Mouse (Mus musculus): ENCODE data around the gene Man2b1.
"Not testable (repeated sequence)": the region's sequence is repeated elsewhere in the genome, so short reads cannot be mapped to it uniquely, and the experiment has no call there.

- not testable (repeated sequence) for TF ChIP-seq POLR2A, CTCF (IDR thresholded peaks at IDR 0.05; ENCODE audit: extremely low read depth, insufficient read depth, low read length)
Measured at GRCm38 (mm10) chr8:85120251-85120650, 37.2 kb downstream of the Man2b1 start.
